ENCODE assay signal across 12 mouse cellular contexts in the genomic region with DNA sequence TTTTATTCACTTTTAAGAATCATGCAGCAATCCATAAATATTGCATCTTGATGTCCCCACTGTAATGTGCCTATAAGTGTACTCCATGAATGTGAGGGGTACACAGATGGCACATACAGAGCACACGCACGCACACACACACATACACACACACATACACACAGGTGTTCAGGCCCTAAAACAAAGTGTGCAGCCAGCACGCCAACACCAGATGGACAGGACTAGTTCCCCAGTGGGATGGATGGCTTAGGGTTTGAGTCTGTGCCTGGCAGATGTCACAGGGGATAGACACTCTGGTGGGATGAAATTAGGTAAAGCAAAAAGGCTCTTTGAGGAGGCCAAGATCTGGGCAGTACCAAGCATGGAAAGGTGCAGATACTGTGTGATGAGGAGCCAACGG. TPM values are rescaled to one million over a fixed set of nuclear protein-coding genes. Genes with fewer than 3 reads are reported as not detected.
A peak's percentile ranks its signal among the peaks of the same experiment; 100 is the strongest.
DNase-seq lines count a peak whose midpoint lies in the region; ATAC-seq and TF ChIP-seq lines count a peak whose summit lies in the region.
"Had no signal": no experiment of that assay in that cellular context is flagged by ENCODE, and none has a peak within 500 bp of the region (broad histone marks: within the 10 kb centered on the region; RNA-seq: fewer than 3 reads in every experiment).

No protein-coding gene starts in this region.

- H3K9ac ChIP-seq in forebrain, embryonic 16.5 days (replicated peaks; ENCODE audit: low read depth, low read length) = no peak overlapping the region
- H3K9ac ChIP-seq in lung, embryonic 14.5 days = no peak overlapping the region
- peak overlapping the region; percentile 55 for H3K9ac ChIP-seq in hindbrain, embryonic 15.5 days
- 0 out of 2 replicates have a peak overlapping the region, but pooled peaks have one; percentile 52 for H3K9ac ChIP-seq in midbrain, postnatal 0 days (replicated peaks; ENCODE audit: low read length, poor library complexity, severe bottlenecking)

- H3K27ac ChIP-seq in forebrain, embryonic 10.5 days = 0 out of 2 replicates have a peak overlapping the region, but pooled peaks have one; percentile 92
- no peak overlapping the region for H3K27ac ChIP-seq in forebrain, embryonic 16.5 days (ENCODE audit: low read length)
- H3K27ac ChIP-seq in lung, embryonic 14.5 days (ENCODE audit: low read depth) = no peak overlapping the region
- H3K27ac ChIP-seq in hindbrain, embryonic 15.5 days (replicated peaks) = peak overlapping the region; percentile 83
- H3K27ac ChIP-seq in midbrain, postnatal 0 days (ENCODE audit: low read depth, low read length) = 0 out of 2 replicates have a peak overlapping the region, but pooled peaks have one; percentile 75
- H3K27ac ChIP-seq: macrophage; stomach, postnatal 0 days had no signal

- DNase-seq in forebrain, embryonic 10.5 days (ENCODE audit: extremely low spot score, low spot score) = no peak
- no peak for DNase-seq in lung, embryonic 14.5 days
- no peak for DNase-seq in lung, postnatal 10 days
- DNase-seq in midbrain, postnatal 0 days (ENCODE audit: low spot score) = peak; percentile 45
- DNase-seq in layer of hippocampus, adult 8-10 months (ENCODE audit: low spot score in 2 of 2) = no peak
- no peak for DNase-seq in adrenal gland, postnatal 14 days

- no peak overlapping the region for H3K4me2 ChIP-seq in forebrain, embryonic 16.5 days (ENCODE audit: low read length)
- H3K4me2 ChIP-seq in lung, embryonic 14.5 days = peak overlapping the region; percentile 97
- peak overlapping the region; percentile 100 for H3K4me2 ChIP-seq in hindbrain, embryonic 15.5 days
- H3K4me2 ChIP-seq in midbrain, postnatal 0 days (ENCODE audit: low read depth, low read length, poor library complexity, severe bottlenecking) = no peak overlapping the region; the same call in 1 of the 2 replicates

- H3K36me3 ChIP-seq in forebrain, embryonic 10.5 days (replicated peaks) = peaks cover 4% of the 10 kb centered on the region; the same call in 1 of the 2 replicates
- 0 out of 2 replicates have a peak, but pooled peaks cover 2% of the 10 kb centered on the region for H3K36me3 ChIP-seq in forebrain, embryonic 16.5 days (ENCODE audit: control insufficient read depth, insufficient read depth)
- peaks cover 2% of the 10 kb centered on the region; the same call in 1 of the 2 replicates for H3K36me3 ChIP-seq in lung, embryonic 14.5 days (ENCODE audit: insufficient read depth)
- 0 out of 2 replicates have a peak, but pooled peaks cover 6% of the 10 kb centered on the region for H3K36me3 ChIP-seq in hindbrain, embryonic 15.5 days
- peaks cover 14% of the 10 kb centered on the region for H3K36me3 ChIP-seq in midbrain, postnatal 0 days (ENCODE audit: insufficient read depth, low read length)

- peaks cover 72% of the 10 kb centered on the region for H3K27me3 ChIP-seq in forebrain, embryonic 10.5 days (ENCODE audit: poor library complexity, severe bottlenecking)
- peaks cover 12% of the 10 kb centered on the region for H3K27me3 ChIP-seq in forebrain, embryonic 16.5 days (replicated peaks; ENCODE audit: control insufficient read depth, insufficient read depth, low read length)
- H3K27me3 ChIP-seq in lung, embryonic 14.5 days (ENCODE audit: insufficient read depth, low read length) = peaks cover 26% of the 10 kb centered on the region
- peaks cover 19% of the 10 kb centered on the region for H3K27me3 ChIP-seq in hindbrain, embryonic 15.5 days
- H3K27me3 ChIP-seq in midbrain, postnatal 0 days (ENCODE audit: insufficient read depth, low read length) = peaks cover 14% of the 10 kb centered on the region

- no peak for ATAC-seq in forebrain, embryonic 16.5 days
- ATAC-seq in lung, embryonic 14.5 days (ENCODE audit: insufficient read depth) = no peak
- ATAC-seq in hindbrain, embryonic 15.5 days (ENCODE audit: low FRiP score, low read depth) = no peak
- ATAC-seq in midbrain, postnatal 0 days (ENCODE audit: low FRiP score) = no peak

- TF ChIP-seq CTCF in lung, embryonic 14.5 days (IDR thresholded peaks at IDR 0.05; ENCODE audit: low read depth) = no peak
- no peak for TF ChIP-seq CTCF in midbrain, postnatal 0 days (IDR thresholded peaks at IDR 0.05)

- H3K9me3 ChIP-seq in forebrain, embryonic 10.5 days = no peaks in the 10 kb centered on the region
- H3K9me3 ChIP-seq in forebrain, embryonic 16.5 days (ENCODE audit: control insufficient read depth, low read length) = no peaks in the 10 kb centered on the region
- H3K9me3 ChIP-seq in lung, embryonic 14.5 days (ENCODE audit: low read depth, low read length) = no peaks in the 10 kb centered on the region
- H3K9me3 ChIP-seq in hindbrain, embryonic 15.5 days = no peaks in the 10 kb centered on the region
- no peaks in the 10 kb centered on the region for H3K9me3 ChIP-seq in midbrain, postnatal 0 days (ENCODE audit: low read length)

- peak overlapping the region; percentile 75 for H3K4me3 ChIP-seq in forebrain, embryonic 10.5 days
- H3K4me3 ChIP-seq in forebrain, embryonic 16.5 days (replicated peaks; ENCODE audit: low read length) = no peak overlapping the region
- H3K4me3 ChIP-seq in lung, embryonic 14.5 days (ENCODE audit: low read depth, low read length) = no peak overlapping the region
- H3K4me3 ChIP-seq in hindbrain, embryonic 15.5 days = no peak overlapping the region
- no peak overlapping the region for H3K4me3 ChIP-seq in midbrain, postnatal 0 days (ENCODE audit: low read depth, low read length)

- peaks cover 63% of the 10 kb centered on the region for H3K4me1 ChIP-seq in forebrain, embryonic 10.5 days
- H3K4me1 ChIP-seq in forebrain, embryonic 16.5 days (replicated peaks; ENCODE audit: control insufficient read depth, insufficient read depth, low read length) = peaks cover 42% of the 10 kb centered on the region
- H3K4me1 ChIP-seq in lung, embryonic 14.5 days (ENCODE audit: insufficient read depth) = peaks cover 11% of the 10 kb centered on the region; the same call in 1 of the 2 replicates
- peaks cover 55% of the 10 kb centered on the region for H3K4me1 ChIP-seq in hindbrain, embryonic 15.5 days (replicated peaks)
- H3K4me1 ChIP-seq in midbrain, postnatal 0 days (ENCODE audit: insufficient read depth, low read length) = peaks cover 6% of the 10 kb centered on the region; the same call in 1 of the 2 replicates

- 90% methylated on average over 4 of the region's 4 CpGs for WGBS in forebrain, embryonic 10.5 days
- WGBS in forebrain, embryonic 16.5 days = 63% methylated on average over 4 of the region's 4 CpGs
- 81% methylated on average over 4 of the region's 4 CpGs for WGBS in lung, embryonic 14.5 days
- whole genome bisulfite sequencing in hindbrain, embryonic 15.5 days = 65% methylated on average over 4 of the region's 4 CpGs
- 80% methylated on average over 4 of the region's 4 CpGs for WGBS in midbrain, postnatal 0 days

RNA-seq across cellular contexts. Expression of gene Foxj1, which starts 1.2 kb away (rescaled TPM):
- polyA plus RNA-seq in forebrain, embryonic 10.5 days (2016; fragmentation: Nextera tagmentation; extraction: Ambion mirVana) = 3.3 and 4.4 TPM in 2 replicates
- polyA plus RNA-seq in forebrain, embryonic 16.5 days (2015; fragmentation: Nextera tagmentation; extraction: Ambion mirVana) = 6.6 and 7.0 TPM in 2 replicates
- polyA plus RNA-seq in lung, embryonic 14.5 days (2014; fragmentation: Nextera tagmentation; extraction: Ambion mirVana) = 1.3 and 2.1 TPM in 2 replicates
- polyA plus RNA-seq in hindbrain, embryonic 15.5 days (2015; fragmentation: Nextera tagmentation; extraction: Ambion mirVana) = 13.7 and 23.2 TPM in 2 replicates
- 24.1 and 37.5 TPM in 2 replicates for total RNA-seq in midbrain, postnatal 0 days (2014; rRNA removed)
- polyA plus RNA-seq in midbrain, postnatal 0 days (2015; fragmentation: Nextera tagmentation; extraction: Ambion mirVana) = 9.6 and 12.1 TPM in 2 replicates
- total RNA-seq in layer of hippocampus, adult 8-10 months (2022) = 1 to 10 TPM; 4.5 to 7.4 (median 6.2) TPM
- 0.23 and 0.30 TPM in 2 replicates for total RNA-seq in adrenal gland, postnatal 14 days (2021)
- total RNA-seq: heart, postnatal 25 days had no signal
- polyA plus RNA-seq: macrophage had no signal

RNA-seq across cellular contexts. Expression of gene Exoc7, which starts 29.4 kb away (rescaled TPM):
- 56.5 and 60.5 TPM in 2 replicates for polyA plus RNA-seq in forebrain, embryonic 10.5 days (2016; fragmentation: Nextera tagmentation; extraction: Ambion mirVana)
- polyA plus RNA-seq in forebrain, embryonic 16.5 days (2015; fragmentation: Nextera tagmentation; extraction: Ambion mirVana) = 114 and 116 TPM in 2 replicates
- 63.7 and 68.4 TPM in 2 replicates for polyA plus RNA-seq in lung, embryonic 14.5 days (2014; fragmentation: Nextera tagmentation; extraction: Ambion mirVana)
- polyA plus RNA-seq in hindbrain, embryonic 15.5 days (2015; fragmentation: Nextera tagmentation; extraction: Ambion mirVana) = 106 and 108 TPM in 2 replicates
- 81.0 and 101 TPM in 2 replicates for total RNA-seq in midbrain, postnatal 0 days (2014; rRNA removed)
- polyA plus RNA-seq in midbrain, postnatal 0 days (2015; fragmentation: Nextera tagmentation; extraction: Ambion mirVana) = 144 and 149 TPM in 2 replicates
- total RNA-seq in layer of hippocampus, adult 8-10 months (2022) = 100 to 1,000 TPM in 1 of 4 experiments, 10 to 100 TPM in 3; 82.4 to 103 (median 88.9) TPM
- total RNA-seq in adrenal gland, postnatal 14 days (2021) = 50.5 and 62.8 TPM in 2 replicates

RNA-seq across cellular contexts. Expression of gene Galr2, which starts 55.7 kb away (rescaled TPM):
- 0.07 TPM in 2 replicates for polyA plus RNA-seq in forebrain, embryonic 10.5 days (2016; fragmentation: Nextera tagmentation; extraction: Ambion mirVana)
- 0.10 and 0.14 TPM in 2 replicates for polyA plus RNA-seq in forebrain, embryonic 16.5 days (2015; fragmentation: Nextera tagmentation; extraction: Ambion mirVana)
- 0.11 TPM in 1 of 2 replicates, not detected in the other for polyA plus RNA-seq in lung, embryonic 14.5 days (2014; fragmentation: Nextera tagmentation; extraction: Ambion mirVana)
- polyA plus RNA-seq in hindbrain, embryonic 15.5 days (2015; fragmentation: Nextera tagmentation; extraction: Ambion mirVana) = 0.51 and 0.68 TPM in 2 replicates
- 0.47 TPM in 1 of 2 replicates, not detected in the other for total RNA-seq in midbrain, postnatal 0 days (2014; rRNA removed)
- 0.36 and 0.54 TPM in 2 replicates for polyA plus RNA-seq in midbrain, postnatal 0 days (2015; fragmentation: Nextera tagmentation; extraction: Ambion mirVana)
- total RNA-seq in layer of hippocampus, adult 8-10 months (2022) = not detected
- total RNA-seq in adrenal gland, postnatal 14 days (2021) = not detected in 2 replicates
- total RNA-seq: heart, postnatal 25 days; layer of hippocampus, postnatal 25 days had no signal
- polyA plus RNA-seq: macrophage had no signal

Comparison
In these comparisons a context has a peak if more than half of its experiments do, and no peak if none do; other contexts are left out.
1. H3K27ac ChIP-seq: peak in forebrain, embryonic 10.5 days (single experiment), hindbrain, embryonic 15.5 days (single experiment) and midbrain, postnatal 0 days (single experiment); none in forebrain, embryonic 16.5 days (single experiment) and lung, embryonic 14.5 days (single experiment).
2. H3K4me2 ChIP-seq: peak in lung, embryonic 14.5 days (single experiment) and hindbrain, embryonic 15.5 days (single experiment); none in forebrain, embryonic 16.5 days (single experiment) and midbrain, postnatal 0 days (single experiment).
3. H3K9ac ChIP-seq: peak in hindbrain, embryonic 15.5 days (single experiment) and midbrain, postnatal 0 days (single experiment); none in forebrain, embryonic 16.5 days (single experiment) and lung, embryonic 14.5 days (single experiment).